Mouse (Mus musculus) thymus, adult 2 months (tissue): ENCODE measurements around the gene Slc4a5.

Source experiments
- CTCF ChIP-seq: fragments of 200-500 bp; IDR thresholded peaks from 2 replicates; pipeline ENCODE4 v1.5.1; 2012; ENCODE audit warnings: mild to moderate bottlenecking, control low read depth, low read length, moderate library complexity, borderline replicate concordance; ENCODE audit not compliant: control insufficient read depth, poor library complexity, insufficient read depth; ENCODE audit errors: extremely low read depth
- POLR2A ChIP-seq: fragments of 200-500 bp; IDR thresholded peaks from 2 replicates; pipeline ENCODE4 v1.6.1; 2012; ENCODE audit warnings: mild to moderate bottlenecking, low read length, control low read depth, moderate library complexity; ENCODE audit not compliant: control insufficient read depth, poor library complexity, insufficient read depth; ENCODE audit errors: extremely low read depth

DNA sequence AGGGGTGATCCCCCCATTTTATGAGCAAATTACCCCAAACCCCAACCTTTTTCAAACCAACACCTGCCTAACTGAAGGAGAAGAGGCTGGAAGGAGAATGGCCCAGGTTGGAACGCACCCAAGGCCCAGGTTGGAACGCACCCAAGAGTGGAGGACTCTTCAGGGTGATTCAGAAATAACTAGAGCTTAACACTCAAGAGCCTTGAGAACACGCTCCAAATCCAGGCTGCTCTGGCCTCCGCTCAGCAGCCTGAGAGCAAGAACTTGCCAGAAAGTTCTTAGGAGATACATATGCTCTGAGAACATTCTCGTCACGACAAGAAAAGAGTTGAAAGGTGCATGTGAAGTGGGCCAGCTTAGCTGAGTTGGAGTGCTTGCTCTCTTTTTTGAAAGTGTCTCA, 25.5 kb downstream of the Slc4a5 start:
- TF ChIP-seq POLR2A, result no peak
- no peak for TF ChIP-seq CTCF
